Mouse (Mus musculus) frontal cortex, adult (tissue): ENCODE results near the gene Dqx1.

Experiments used
- ATAC-seq: cut with Nextera tagmentation; 2 replicates; pipeline ENCODE4 v1.9.2; 2017; ENCODE audit warnings: mild to moderate bottlenecking, moderate library complexity, mixed read lengths; ENCODE audit not compliant: low TSS enrichment

The Dqx1 gene

DNA sequence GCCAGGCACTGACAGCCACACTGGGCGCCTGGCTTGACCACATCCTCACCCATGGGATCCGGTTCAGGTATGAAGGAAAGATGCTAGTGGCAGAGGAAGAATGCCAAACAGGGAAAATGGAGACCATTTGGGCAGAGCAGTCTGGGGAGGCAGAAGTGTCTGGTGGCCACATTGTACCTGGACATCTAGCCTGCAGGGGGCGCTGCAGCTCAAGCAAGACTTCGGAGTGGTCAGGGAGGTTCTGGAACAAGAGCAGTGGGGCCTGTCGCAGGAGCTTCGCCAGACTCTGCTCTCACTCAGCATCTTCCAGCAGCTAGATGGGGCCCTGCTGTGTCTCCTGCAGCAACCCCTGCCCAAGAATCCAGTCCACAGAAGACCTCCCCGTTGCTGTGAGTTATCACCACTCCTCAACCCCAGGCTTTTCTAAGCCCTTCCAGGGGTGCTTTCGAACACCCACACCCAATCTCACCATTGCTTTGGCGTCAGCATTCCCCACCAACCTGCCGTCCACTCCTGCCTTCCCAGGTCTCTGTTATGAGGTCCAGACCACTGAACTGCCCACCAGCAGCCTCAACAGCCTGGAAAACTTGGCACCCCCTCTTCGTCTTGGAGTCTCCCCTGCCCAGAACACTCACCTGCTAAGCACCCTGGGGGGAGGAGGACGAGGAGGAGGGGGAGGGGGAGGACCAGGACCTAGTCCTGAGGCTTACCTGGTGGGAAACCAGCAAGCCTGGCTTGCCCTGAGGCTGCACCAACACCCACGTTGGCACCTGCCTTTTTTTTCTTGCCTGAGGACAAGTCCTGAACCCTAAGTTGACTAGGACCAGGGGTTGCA lies 50.1 kb downstream of the Dqx1 start:
- ATAC-seq: no peak

DNA sequence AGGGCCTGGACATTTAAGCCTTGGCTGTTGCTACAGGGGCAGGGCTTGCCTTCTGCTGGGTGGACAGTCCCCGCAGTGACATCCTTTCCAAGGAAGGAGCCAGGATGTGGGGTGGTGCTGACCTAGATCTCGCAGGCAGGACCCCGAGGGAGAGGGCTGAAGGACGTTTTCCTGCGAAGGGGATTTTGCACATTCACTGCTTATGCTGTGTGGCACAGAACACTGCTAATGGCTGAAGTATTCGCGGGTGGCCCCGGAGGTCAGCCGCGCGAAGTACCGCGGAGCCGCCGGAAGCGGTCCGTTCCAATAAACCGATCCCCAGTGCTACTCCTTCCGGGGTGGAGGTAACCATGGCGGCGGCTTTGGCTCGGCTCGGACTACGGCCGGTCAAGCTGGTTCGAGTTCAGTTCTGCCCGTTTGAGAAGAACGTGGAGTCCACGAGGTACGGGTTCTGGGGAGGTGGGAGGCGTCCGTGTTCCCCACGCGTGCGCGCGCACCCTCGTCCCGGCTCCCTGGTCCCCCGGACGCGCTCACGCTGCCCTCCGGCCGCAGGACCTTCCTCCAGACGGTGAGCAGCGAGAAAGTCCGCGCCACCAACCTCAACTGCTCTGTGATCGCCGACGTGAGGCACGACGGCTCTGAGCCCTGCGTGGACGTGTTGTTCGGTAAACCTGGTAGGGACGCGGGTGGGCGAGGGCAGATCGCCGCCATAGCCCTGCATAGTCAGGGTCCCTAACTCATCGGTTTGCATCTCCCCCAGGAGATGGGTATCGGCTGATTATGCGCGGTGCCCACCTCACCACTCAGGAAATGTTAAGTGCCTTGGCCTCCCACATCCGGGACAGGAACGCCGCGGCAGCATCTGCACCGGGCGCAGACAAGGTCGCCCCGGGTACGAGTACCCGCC lies 51.4 kb downstream of the Dqx1 start, which contains the start of gene Mrpl53:
Gene Mrpl53 (plus strand): TSS at position 279 of the 907 bp plus-strand sequence.
- ATAC-seq: peak; percentile 82

DNA sequence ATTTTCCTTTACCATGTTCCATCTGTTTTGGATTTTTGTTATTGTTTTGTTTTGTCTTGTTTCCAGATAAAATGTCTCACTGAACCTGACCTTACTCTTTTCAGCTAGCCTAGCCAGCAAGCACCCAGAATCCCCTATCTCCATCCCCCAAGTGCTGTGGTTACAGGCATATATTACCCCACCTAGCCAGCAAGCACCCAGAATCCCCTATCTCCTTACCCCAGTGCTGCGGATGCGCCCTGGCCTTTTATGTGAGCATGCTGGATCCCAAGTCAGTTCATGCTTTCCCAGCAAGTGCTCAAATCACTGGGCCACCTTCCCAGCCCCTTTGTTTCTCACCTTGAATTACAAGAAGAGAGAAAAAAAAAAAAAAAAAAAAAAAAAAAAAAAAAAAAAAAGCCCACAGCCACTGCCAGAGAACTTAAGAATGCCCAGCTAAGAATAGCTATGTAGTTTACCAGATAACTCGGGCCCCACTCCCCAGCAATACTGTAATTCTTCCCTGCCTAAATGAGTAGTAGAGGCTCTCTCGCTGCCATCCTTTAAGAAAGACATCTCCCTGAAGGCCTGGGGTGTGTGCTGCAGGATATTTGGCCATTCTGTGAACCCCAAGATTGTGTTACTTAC lies 54.0 kb downstream of the Dqx1 start:
- ATAC-seq: no peak

DNA sequence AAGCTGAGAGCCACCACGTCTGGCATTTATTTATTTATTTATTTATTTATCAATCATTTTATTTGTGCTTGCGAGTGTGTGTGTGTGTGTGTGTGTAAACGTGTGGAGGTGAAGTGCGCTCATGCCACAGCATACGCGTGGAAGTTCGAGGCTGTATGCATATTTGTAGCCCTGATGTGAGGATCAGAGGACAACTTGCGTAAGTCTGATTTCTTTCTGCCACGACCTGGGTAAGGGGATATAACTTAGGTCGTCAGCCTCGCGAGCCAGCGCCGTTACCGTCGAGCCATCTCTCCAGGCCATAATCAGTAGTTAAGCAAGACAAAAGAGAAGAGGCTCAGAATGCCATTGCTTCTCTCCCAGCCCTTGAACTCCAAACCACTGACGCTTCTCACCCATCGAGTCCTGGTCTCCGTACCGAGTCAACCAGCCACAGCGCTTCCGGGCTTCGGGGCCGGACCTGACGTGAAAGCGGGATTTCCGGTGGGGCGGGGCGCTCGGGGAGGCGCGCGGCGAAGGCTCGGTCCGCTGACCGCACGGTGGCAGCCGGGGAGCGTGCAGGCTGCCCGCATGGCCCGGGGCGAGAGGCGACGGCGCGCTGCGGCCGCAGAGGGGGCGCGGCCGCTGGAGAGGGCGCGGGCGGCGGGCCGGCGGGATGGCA lies 57.5 kb downstream of the Dqx1 start, which contains the start of gene Mogs:
Gene Mogs (plus strand): TSS at position 486 of the 661 bp plus-strand sequence.
- peak; percentile 87 for ATAC-seq

DNA sequence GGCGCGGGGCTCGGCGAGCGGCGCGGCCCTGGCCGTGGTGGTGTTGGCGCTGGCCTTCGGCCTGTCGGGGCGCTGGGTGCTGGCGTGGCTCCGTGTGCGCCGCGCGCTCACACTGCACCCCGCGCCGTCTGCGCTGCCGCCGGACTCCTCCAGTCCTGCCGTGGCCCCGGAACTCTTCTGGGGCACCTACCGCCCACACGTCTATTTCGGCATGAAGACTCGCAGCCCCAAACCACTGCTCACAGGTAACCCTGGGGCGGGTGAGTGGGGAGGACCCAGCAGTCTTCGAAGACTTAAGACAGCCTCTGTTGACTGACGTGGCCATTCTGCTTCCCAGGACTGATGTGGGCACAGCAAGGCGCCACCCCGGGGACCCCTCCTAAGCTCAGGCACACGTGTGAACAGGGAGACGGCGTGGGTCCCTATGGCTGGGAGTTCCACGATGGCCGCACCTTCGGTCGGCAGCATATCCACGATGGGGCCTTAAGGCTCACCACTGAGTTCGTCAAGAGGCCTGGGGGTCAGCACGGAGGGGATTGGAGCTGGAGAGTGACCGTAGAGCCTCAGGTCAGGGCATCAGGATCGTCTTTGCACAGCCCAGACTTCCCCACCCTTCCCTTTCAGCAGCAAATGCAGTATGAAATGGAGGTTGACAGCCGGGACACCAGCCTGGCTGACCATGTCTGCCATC lies 58.2 kb downstream of the Dqx1 start:
- ATAC-seq: peak; percentile 28

DNA sequence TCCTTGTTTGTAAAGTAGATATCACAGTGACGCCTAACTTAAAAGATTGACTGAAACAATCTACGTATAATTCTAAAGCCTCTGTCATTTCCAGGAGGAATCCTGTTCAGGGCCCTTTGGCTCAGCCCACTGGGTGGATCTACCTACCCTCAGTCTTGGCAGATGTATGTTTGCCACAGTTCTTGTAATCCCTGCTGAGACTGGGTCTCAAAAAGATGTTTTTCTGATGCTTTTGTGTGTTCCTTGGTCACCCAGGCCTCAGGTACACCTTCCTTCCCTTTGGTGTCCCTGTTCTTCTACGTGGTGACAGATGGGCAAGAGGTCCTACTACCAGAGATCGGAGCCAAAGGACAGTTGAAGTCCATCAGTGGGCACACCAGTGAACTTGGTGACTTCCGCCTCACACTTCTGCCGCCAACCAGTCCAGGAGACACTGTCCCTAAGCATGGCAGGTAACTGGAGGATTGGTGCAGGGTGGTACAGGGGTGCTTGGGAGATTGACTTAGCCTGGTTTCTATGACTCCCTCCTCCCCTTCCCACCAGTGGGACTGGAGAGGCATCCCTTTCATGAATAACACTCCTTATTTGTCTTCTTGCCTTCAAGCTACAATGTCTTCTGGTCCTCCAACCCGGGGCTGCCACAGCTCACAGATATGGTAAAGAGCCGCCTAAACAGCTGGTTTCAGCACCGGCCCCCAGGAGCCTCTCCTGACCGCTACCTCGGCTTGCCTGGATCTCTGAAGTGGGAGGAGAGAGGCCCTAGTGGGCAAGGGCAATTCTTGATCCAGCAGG lies 58.9 kb downstream of the Dqx1 start:
- no peak for ATAC-seq
